Mouse (Mus musculus) kidney, postnatal 25 days (tissue): Measurements from ENCODE around the gene Nhs.

ENCODE experiments used
- DNase-seq, 2 experiments: peaks; one replicate each; pipeline ENCODE4 v3.0.0; 2021; ENCODE audit warnings: mixed read lengths in 2 of 2

Gene Nhs

DNA sequence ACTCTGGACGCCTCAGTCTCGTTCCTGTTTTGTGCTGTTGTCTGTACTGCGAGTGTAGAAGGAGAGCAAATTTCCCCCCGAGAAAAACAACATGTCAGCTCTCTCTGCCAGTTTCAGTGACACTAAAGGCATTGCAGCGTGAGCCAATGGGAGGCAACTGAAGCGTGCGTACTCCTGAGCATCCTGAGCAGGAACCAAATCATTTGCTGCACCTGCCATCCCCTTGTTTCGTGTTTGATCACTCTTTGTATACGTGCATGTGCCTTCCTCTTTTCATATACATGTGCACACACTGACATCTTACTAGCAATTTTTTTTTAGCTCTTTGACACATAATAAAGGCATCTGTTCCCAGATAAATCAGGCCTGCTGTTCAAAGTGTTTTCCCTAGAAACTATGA is 142.1 kb downstream of the Nhs start:
- no peak for DNase-seq

DNA sequence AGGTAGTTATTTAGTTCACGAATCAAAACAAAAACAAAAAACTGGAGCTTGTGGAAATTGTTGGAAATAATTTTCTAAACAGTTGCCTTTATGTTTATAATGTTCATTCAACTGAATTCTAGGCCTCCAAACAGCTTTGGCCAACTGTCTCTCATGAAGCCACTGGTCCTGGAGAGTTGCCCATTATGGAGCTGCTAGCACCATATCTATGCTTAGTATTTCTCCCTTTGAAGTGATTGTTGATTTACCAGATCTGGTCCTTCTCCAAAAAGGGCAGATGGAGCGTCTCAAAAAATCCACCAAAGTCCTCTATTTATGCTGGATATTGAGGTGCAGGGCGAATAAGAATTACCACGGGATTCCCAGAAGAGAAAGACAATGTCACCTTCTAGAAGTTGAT is 147.0 kb downstream of the Nhs start:
- no peak for DNase-seq

DNA sequence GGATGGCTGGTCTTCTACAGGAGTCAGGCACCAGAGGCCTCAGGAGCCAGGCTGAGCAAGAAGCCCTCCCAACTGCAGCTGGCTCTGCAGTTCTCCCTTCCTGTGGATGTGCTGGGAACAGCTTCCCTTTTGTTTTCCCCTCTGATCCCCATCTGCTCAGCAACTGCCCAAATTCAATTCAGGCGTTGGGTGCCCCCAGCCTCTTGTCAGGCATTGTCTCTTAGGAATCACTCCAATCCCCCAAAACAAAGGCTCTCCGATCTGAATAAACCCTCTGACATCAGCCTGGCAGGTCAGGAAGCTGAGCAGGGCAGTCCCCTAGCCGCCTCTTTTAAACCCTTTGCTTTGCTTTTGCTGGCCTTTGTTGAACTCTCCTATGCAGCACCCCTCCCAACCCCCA is 149.7 kb downstream of the Nhs start:
- no peak for DNase-seq

DNA sequence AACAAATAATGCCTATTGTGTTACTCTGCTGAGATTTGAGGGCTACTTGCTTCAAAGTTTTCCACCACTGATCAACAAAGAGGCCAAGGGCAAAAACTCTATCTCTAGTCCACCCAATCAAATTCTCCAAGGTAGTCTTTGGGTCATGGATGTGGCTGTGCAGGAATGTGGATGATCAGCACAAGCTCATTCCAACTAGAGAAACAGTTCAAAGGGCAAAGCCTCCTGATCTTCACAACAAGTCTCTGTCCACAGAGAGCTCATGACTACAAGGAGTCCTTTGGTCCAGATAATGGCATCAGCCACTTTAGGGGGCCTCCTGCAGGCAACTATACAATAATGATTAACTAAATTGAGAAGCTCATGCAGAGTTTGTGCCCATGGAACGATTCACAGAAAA is 155.7 kb downstream of the Nhs start:
- peak; percentile 29 to 65 for DNase-seq

DNA sequence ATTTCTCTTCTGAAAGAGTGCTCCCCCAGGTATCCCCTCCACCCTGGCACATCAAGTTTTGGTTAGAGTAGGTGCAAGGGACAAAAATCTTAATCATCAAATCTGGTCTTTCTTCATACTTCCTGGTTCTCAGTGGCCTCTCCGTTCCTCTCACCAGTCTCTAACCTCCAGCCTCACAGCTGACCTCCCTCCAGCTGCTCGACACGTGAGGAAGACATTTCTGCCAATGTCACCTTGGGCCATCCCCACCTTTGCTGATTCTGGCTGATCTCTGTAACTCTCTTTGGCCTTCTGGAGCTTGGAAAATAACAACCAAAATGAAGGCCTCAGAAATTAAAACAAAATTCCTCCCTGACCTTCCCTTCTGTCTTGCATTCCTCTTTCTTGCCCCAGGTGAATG is 160.7 kb downstream of the Nhs start:
- peak in 1 of 2 experiments; percentile 68 for DNase-seq

DNA sequence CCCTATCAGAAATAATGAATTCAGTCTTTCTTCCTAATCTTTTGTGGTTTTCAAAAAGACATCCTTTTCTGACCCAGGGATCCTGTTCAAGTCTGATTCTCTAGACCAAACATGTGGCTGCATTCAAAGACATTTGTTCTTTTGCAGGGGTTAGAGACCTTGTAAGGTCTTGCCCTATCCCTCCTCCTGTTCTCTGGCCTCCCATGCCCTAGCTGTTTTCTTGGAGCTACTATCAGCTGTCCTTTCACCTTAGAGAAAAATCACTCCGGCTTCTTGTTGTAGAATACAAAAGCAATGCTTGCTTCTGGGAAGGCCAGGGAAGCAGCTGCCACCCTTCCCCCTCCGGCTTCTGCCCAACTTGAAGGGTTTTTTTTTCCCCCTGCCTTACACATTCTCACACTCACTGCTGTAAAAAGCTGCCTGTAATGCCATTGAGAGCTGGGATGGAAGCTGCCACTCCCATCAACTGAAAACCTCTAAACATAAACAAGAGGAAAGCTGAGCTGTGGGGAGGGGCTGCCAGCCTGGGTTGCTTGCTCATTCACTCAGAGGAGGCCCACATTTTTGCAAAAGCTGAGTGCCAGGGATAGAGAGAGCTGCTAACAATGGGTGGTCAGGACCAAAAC is 162.2 kb downstream of the Nhs start:
- no peak for DNase-seq

DNA sequence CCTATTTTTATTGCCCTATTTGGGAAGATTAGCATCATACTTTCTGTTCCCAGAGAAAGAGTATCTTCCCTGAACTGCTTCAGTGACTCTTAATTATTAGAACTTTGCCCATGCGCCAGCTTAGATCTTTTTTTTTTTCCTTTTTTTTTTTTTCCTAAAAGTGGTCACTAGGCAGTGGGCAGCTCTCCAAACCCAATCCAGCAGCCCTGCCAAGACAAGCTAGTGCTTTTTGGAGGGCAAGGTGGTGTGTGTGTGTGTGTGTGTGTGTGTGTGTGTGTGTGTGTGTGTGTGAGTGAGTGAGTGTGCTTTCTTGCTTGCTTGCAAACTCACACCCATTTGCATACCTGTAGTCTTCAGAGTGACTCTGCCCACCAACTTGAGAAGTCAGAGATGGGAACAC is 169.4 kb downstream of the Nhs start:
- DNase-seq: peak; percentile 70 to 74

DNA sequence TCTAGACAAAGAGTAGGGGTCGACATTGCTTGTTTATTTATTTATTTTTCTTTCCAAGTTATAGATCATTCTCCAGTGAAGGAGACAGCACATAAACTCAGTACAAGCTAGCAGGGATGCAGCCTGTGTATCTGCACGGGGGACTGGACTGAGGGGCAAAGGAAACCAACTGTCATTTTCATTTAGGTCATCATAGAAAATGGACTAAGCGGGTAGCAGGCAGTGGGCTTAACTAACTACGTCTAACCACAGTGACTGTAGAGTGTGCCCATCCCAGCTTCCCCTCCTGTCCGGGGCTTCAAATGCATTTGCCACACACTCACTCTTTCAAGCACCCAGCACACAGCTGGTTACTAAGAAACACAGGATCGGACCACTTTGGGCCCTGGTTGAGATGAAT is 174.6 kb downstream of the Nhs start:
- DNase-seq: no peak

DNA sequence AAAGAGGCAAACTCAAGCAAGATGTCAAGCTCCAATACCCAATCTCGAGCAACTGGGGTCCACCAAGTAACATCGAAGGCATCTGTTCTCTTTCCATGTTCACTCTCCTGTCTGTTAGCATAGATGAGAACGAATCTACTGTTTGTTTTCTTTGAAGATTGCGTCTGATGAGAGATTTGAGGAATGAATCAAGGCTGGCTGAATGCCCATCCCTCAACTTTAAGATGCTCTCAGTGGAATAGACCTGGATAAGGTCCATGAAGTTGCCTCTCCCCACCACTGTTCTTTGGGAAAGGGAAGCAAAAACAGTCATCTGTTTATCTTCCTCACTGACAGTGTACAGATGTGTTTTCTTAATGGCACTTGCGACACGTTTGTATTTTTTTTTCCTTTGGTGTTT is 178.1 kb downstream of the Nhs start:
- no peak for DNase-seq

DNA sequence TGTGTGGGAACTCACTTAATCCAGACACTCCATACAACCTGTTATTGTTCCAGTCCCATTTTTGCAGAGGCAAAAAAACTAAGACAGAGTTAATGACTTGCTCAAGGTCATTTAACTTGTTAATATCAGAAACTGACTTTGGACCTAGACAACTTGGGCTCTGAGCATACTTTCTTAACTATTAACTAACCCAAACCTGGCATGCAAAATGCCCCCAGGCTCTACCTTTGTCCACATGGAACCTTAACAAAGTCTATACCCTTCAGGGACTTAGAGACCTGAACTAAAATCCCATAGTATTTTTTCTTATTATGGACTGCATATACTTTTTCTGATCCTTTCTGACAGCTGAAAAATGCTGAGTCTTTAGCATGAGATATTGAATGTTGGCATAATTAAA is 179.6 kb downstream of the Nhs start:
- DNase-seq: peak; percentile 47 to 61

DNA sequence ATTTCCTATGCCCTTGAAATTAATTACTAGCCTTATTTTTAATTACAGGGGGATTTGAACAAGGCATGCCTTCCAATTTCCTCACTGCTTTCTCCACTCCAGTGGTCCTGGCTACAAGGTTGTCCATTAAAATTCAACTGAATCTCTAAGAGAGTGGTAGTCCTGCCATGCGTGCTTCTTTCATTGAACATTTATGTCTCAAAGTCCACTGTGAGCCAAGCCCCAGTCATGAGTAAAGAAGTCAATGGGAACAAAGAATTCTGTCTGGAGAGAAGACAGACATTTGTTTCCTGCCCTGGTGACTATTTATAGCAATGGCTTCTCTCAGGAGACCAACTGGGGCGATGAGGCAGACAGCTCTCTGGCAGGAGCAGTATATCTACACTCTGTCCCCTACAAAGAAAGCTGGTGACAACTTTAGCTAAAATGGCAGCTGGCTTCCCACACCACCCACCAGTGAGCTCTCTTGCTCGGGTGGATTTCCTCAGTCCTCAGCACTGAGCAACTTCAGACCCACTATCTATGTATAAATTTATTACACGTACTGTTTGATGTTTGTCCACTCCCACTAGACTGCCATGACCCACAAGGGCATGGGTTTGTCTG is 182.2 kb downstream of the Nhs start:
- peak in 1 of 2 experiments; percentile 17 for DNase-seq

DNA sequence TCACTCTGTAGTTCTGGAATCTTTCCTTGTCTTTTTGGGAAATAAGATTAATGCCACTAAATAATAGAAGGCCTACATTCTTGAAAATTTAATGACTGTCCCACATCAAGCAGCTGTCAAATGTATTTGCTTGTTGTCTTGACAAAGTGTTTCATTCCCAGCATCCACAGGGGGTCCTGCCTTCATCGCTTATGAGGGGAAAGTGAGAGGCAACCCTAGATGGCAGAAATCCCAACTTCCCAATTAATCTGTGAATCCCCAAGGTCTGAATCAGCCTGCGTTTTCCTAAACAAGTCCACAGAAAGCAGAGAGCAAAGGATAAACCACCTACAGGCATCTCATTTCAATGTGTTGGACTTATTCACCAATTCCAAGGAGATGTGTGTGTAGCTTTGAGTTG is 183.2 kb downstream of the Nhs start:
- DNase-seq: no peak

DNA sequence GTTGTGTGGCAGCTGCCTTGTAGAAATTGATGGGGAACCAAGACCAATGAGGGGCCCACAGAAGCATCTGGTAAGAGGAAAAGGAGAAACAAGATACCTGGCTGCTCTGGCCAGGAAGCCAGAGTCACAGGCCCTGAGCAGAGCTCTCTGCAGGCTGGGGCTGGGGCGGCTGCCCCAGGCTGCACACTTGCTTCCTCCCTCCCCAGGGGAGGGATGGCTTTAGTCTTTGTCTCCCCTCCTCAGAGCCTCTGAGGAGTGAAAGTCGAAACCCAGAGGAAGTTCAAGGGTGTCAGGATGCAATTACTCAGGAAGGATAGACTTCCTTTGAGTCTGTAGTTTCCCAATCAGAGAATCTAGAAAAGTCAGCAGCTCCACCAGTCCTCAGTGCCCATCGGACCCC is 186.0 kb downstream of the Nhs start:
- DNase-seq: peak in 1 of 2 experiments; percentile 37

DNA sequence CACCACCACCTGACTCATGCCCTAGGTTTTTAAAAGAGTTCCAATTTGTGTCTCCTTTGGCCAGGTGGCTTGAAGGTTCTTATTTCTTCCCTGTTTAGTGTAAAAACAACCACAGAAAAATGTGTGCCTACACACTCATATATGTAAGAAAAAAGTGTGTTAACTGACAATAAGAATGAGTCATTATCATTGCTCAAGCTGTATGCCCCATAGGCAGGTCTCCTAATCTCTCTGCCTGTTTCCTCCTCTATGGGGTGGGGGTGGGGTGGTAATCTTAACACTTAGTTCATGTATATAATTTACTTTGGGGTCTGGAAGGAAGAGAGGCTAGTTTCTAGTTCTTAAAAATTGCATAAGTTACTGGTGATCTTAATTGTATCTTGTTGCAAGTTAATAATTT is 186.8 kb downstream of the Nhs start:
- DNase-seq: no peak

DNA sequence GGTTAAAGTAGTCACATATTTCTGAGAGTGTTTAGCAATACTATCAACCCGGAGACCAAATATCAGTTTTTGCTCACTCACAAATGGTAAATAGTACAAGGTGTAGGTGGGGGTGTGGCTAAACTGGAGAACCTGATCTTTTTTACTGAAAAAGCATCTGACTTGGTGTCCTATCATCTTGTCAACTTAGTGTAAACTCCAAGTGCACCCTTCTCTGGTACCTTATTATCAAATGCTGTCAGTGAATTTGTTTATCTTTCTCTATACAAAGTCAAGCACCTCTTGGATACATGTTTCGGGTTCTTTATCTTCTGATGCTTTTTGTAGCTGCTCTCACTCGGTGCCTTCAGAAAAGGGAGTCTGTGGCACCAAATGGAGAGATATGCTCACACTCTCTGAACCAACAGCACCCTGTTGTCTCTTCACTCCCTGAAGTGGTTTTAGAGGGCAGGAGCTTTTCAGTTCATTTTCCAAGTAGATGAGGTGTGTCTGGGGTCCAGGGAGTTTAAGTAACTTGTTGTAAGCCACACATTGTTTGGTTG is 187.5 kb downstream of the Nhs start:
- no peak for DNase-seq

DNA sequence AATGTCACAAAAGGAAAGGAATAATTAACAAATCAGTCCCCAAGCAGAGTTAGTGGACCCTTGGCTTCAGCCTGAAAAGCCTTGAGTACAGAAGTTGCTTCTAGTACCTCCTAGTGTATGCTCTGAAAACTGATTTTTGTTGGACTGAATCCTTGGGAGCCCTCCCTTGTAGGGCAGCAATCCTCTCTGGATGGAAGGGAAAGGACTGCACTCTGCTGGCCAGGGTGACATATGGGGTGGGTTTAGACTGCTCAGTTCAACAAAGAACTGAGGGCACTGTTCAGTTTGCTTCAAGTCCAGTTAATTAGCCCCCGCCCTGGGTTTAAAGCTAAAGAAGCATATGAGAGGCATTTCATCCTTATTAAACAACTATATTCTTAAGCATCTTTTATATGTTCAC is 188.4 kb downstream of the Nhs start:
- no peak for DNase-seq

DNA sequence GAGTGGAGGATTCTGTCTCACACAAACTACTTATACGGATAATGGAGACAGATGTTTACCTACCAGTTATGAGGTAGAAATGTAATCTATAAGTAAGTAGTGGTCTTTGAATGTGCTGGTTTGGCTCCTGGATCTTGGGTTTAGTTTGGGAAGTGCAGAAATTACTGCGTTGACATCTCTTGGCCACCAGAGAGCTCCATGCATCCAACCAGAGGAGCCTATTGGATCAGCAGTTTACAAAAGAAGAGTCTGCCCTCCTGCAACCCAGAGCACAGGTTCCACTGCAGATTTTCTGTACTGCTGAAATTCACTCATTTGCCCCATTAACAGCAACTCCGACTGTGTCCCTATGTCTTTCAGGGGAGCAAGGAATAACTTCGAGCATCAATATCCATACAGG is 191.8 kb downstream of the Nhs start:
- peak; percentile 27 to 38 for DNase-seq

DNA sequence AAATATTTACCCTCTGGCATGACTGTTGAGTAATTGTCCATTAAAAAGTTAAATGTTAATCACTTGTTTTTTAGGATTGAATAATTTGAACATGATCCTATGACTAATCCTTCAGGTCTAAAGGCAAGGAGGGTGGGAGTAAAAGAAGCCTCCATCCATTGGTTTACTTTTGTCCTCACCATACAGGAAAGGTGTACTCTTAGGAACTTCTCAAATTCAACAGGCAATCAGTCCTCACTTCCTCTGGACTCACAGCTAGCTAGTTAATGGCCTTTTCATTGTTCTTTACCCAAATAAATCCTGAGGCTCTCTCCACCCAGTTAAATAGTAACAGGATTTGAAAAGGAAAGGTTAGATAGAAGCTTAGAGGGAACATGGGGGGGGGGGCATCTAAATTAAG is 196.2 kb downstream of the Nhs start:
- no peak for DNase-seq

DNA sequence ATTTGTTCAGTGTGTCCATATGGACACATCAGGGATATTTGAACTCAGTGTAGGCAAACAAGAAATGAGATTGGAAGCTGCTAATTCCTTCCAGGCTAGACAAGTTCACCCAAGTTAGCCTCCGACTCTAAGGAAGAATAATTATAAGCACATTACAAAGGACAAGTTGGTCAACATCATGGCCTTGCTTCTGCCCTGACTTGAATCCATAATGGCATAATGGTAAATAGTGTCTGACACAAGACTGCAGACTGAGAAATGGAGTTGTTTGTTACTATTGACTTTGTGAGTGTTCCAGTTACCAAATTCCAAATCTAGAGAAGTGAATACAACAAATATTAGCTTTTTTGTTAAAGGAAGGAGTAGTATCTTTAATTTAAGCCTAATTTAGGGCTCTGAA is 196.7 kb downstream of the Nhs start:
- no peak for DNase-seq

DNA sequence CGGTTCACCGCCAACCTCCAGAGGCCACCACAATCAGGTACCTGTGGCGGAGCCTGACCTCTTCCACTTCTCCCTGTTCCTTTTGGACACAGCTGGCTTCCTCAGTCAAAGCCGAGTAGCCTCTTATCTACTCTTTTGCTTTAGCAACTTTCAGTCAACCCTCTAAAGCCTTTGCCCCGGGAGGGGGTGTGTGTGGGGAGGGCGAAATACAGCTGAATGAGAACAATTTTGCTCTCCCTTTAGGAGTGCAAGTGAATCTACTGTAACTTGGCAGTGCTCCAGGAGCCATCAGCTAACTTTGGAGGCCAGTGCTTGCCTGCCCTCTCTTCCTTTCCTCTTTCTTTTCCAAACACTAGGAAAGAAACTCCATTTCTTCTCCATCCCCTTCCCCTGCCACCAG is 197.8 kb downstream of the Nhs start:
- peak; percentile 50 to 60 for DNase-seq

DNA sequence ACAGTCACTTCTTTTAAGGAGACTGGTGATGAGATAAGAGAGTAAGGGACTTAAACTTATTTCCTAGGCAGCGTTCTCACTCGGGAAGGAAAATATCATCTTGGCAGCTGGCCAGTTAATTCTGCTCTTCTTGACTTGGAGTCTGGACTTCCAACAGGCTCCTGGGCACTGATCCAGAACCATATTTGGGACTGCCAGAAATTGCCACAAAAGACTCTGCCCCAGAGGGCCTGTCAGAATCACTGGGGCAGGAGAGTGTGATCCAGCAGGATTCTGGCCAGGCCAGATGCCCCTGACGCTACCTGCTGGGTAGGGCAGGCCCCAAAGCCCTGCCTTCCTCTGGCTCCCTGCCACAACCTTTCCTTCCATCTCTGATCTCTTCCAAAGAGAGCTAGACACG is 198.4 kb downstream of the Nhs start:
- DNase-seq: peak; percentile 91 to 92

DNA sequence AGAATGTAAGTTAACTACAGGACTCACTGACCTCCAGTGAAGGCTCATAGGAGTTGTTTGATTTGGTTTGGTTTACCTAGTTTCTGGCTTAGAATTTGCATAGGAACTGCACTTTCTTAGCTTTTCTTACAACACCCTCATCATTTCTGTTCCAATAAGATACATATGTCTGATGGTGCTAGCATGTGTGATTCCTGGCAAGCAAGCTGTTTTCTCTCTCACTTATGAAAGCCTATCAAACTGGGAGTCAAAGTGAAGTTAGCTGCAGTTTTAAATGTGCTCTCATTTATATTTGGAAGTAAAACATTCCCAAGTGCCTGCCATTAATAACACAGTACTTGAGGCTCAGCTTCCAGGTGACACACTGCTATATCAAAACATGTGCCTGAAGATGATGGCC is 207.2 kb downstream of the Nhs start:
- DNase-seq: no peak

DNA sequence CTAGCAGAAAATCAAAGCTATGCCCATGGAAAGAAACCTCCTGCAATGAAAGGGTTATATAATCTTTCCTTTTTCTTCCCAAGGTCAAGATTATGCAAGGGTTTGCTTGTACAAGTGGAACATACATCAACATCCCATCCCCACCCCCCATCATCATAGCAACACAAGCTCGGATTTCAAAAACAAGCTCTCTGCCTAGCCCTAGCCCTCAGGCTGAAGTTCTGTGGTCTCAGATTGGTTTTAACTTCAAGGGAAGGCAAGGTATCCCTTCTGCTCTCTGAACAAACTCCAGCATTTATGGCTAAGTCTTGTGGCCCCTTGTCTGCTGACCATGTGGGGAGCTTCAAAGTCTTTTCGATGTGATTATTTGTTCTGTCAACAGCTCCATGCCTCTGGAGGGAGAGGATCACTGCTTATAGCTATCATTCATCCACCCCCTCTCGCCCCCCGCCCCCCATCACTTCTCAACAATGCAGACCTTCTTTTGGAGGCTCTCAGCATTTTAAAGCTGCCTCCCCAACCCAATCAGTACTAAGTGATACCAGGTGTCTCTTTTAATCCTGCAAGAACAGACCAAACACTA is 216.3 kb downstream of the Nhs start:
- DNase-seq: peak in 1 of 2 experiments; percentile 44

DNA sequence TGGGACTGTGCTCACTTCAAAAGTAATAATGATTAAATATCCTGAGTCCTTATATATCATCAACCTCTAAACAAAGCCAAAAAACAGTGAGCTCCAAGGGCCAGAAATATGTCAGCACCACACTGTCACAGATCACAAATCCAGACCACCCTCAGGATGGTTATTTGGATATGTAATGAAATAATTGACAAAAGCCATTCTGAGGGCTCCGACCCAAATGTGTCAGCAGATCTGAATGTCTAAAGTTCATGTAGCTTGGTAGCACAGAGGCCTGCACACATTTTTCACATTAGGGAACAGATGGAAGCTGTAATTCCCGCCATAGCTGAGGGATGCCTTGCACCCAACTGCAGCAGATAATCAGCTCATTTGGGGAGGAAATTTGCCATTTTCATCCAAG is 218.8 kb downstream of the Nhs start:
- no peak for DNase-seq

DNA sequence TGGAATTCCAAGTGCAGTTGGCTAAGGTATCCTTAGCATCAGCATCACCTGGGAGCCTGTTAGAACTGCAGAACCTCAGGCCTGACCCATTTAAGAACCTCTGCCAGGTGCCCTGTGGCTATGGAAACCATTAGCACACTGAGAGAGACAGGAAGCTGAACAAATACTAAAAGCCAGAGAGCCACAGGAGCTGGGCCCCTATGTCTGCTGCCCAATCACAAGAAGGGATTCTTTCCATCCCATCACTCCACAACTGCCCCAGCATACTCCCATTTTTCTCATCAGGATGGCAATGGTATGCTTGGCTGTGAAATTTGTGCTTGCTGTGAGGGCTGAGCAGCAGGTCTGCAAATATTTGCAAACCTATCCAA is 232.9 kb downstream of the Nhs start:
- no peak for DNase-seq
